Mouse (Mus musculus): ENCODE data around the gene Top3a. TPM values are rescaled to one million over a fixed set of nuclear protein-coding genes. Genes with fewer than 3 reads are reported as not detected.
A peak's percentile ranks its signal among the peaks of the same experiment; 100 is the strongest.
"Not testable (repeated sequence)": the region's sequence is repeated elsewhere in the genome, so short reads cannot be mapped to it uniquely, and the experiment has no call there.

Top3a gene
- polyA plus RNA-seq (2015; fragmentation: Nextera tagmentation; extraction: Ambion mirVana) = 10.6 and 11.7 TPM in 2 replicates

DNA sequence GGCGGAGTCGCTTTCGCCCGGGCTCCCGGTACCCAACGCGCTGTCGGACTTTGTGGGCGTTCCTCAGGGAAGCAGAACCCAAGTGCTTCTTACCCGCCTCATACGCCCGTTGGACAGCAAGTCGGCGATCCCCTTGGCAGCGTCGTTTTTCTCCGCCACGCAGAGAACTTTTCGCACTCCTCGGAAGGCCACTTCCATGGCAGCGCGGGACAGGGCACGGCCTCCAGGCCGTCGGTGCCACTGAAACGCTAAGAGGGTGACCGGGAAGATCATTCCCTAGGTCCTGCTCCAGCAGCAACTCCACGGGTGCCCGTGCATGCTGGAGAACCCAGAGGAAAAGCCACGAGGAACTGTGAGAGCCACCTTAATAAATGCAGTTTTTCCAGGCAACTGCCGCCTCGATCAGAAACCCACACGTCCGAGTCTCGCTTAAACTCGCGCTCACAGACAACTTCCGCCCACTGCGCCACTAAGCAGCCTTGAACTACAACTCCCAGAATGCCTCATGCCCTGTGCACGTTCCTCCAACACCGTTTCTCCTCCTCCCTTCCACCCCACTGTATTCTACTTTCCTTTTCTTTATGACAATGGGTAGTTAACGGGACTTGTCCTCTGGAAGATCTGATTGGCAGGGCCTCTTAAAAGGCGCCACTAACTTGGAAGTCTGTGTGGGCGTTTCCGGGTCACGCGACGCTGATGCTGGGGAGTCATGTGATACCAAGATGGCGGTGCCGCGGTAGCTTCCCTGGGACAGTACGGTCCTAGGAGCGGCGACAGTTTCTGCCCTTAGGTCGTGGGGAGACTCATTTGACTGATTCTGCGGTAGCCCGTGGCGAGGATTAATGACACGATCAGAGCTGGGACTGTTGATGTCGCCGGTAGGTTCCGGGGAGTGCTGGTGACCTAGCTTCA, at the start of gene Top3a, which contains the start of gene Smcr8:
TSS of gene Top3a (minus strand) at position 537 of the 912 bp plus-strand sequence.
TSS of gene Smcr8 (plus strand) at position 696 of the 912 bp plus-strand sequence.
- under 1% methylated on average over 62 of the region's 62 CpGs for WGBS
- peak within 1 kb of the TSS; percentile 91 for H3K4me2 ChIP-seq (replicated peaks)
- no peaks in the 10 kb centered on the region for H3K9me3 ChIP-seq
- peaks cover 72% of the 10 kb centered on the region for H3K4me1 ChIP-seq (replicated peaks)
- ATAC-seq = peak; percentile 99
- H3K27ac ChIP-seq = peak within 1 kb of the TSS; percentile 72
- H3K36me3 ChIP-seq = peaks cover 23% of the 10 kb centered on the region
- H3K27me3 ChIP-seq = no peaks in the 10 kb centered on the region
- H3K9ac ChIP-seq (replicated peaks) = peak within 1 kb of the TSS; percentile 79
- peak within 1 kb of the TSS; percentile 87 for H3K4me3 ChIP-seq (replicated peaks)

DNA sequence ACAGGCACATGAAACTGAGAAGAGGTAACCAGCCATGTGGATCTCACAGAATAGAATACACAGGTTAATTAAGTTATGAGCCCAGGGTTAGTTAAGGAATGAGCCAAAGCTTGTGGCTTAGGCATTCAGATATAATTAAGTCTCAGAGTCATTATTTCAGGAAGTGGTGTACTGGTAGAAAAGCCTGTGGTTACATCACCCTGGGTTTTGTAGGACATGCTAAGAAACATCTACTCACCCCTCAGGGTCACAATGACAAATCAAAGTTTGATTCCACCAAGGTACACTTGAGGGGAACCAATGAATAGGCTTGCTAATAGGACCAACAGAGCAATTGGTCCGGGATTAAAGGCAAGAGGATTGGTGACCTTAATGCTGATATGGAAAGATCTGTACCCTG, 49.5 kb upstream of the Top3a start:
- no peak overlapping the region for H3K9ac ChIP-seq (replicated peaks)
- H3K4me3 ChIP-seq (replicated peaks) = no peak overlapping the region
- H3K4me2 ChIP-seq (replicated peaks) = no peak overlapping the region
- ATAC-seq = no peak
- no peaks in the 10 kb centered on the region for H3K9me3 ChIP-seq
- no peak overlapping the region for H3K27ac ChIP-seq
- H3K27me3 ChIP-seq = no peaks in the 10 kb centered on the region
- 16% methylated on average over 1 of the region's 1 CpGs for WGBS
- H3K4me1 ChIP-seq (replicated peaks) = peaks cover 7% of the 10 kb centered on the region
- no peaks in the 10 kb centered on the region for H3K36me3 ChIP-seq

DNA sequence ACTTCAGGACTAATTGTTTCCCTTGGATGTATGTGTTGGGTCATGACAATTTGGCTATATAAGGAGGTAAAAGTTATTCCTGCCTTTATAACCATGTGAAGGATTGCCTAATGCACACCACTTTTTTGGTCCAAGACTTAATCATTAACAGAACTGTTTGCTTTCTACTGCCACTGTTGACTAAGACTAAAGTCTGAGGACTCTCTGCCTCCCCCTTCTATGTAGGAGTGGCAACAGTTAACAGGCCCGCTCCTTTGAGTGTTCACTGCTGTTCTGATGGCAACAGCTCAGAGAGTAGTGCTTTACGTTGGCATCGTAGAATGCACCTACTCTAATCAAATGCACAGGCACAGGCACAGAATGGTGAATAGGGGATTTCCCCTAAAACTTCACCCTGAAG, 48.0 kb upstream of the Top3a start:
- Histone ChIP-seq H3K9me3 (no peaks in the 10 kb centered on the region), H3K4me1 (replicated peaks) (no peaks in the 10 kb centered on the region), H3K36me3 (no peaks in the 10 kb centered on the region), H3K9ac (replicated peaks) (no peak overlapping the region), H3K27me3 (no peaks in the 10 kb centered on the region), H3K27ac (no peak overlapping the region), H3K4me3 (replicated peaks) (no peak overlapping the region), H3K4me2 (replicated peaks) (no peak overlapping the region)
- 92% methylated on average over 3 of the region's 3 CpGs for WGBS
- no peak for ATAC-seq

DNA sequence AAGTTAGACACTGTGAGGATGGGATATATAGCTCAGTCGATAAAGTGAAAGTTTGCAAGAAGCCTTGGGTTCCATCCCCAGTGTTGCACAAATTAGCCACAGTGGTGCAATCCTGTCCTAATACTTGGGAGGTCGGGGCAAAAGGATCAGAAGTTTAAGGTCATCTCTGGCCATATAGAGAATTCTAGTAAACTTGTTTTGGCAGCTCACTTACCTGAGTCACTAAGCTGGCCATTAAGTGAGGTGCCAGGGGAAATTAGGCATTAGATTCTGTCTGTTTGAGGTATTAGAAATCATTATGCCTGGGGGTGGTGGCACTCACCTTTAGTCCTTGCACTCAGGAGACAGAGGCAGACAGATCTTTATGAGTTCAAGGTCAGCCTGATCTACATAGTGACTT, 46.6 kb upstream of the Top3a start:
- H3K9me3 ChIP-seq = no peaks in the 10 kb centered on the region

DNA sequence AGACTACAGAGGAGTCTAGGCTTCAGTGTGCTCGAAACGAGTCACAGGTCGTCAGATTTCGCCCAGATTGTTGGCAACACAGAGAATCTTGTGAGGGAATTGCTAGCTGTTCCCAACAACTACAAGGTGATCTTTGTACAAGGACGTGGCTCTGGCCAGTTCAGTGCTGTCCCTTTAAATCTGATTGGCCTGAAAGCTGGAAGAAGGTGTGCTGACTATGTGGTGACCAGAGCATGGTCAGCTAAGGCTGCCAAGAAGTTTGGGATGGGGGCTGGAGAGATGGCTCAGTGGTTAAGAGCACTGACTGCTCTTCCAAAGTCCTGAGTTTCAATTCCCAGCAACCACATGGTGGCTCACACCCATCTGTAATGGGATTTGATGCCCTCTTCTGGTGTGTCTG, 39.2 kb upstream of the Top3a start:
- 75% methylated on average over 5 of the region's 5 CpGs for WGBS
- Histone ChIP-seq H3K4me3 (replicated peaks) (no peak overlapping the region), H3K4me2 (replicated peaks) (no peak overlapping the region), H3K9ac (replicated peaks) (no peak overlapping the region), H3K27me3 (no peaks in the 10 kb centered on the region), H3K4me1 (replicated peaks) (0 out of 2 replicates have a peak, but pooled peaks cover under 1% of the 10 kb centered on the region), H3K9me3 (no peaks in the 10 kb centered on the region), H3K27ac (no peak overlapping the region), H3K36me3 (no peaks in the 10 kb centered on the region)
- no peak for ATAC-seq

More for the DNA sequence above, 46.6 kb upstream of the Top3a start:
- ATAC-seq = no peak
- H3K36me3 ChIP-seq = no peaks in the 10 kb centered on the region
- H3K4me1 ChIP-seq (replicated peaks) = no peaks in the 10 kb centered on the region
- no peak overlapping the region for H3K27ac ChIP-seq
- H3K4me2 ChIP-seq (replicated peaks) = no peak overlapping the region
- no peaks in the 10 kb centered on the region for H3K27me3 ChIP-seq
- no peak overlapping the region for H3K4me3 ChIP-seq (replicated peaks)
- no peak overlapping the region for H3K9ac ChIP-seq (replicated peaks)
- 72% methylated on average over 2 of the region's 2 CpGs for WGBS

DNA sequence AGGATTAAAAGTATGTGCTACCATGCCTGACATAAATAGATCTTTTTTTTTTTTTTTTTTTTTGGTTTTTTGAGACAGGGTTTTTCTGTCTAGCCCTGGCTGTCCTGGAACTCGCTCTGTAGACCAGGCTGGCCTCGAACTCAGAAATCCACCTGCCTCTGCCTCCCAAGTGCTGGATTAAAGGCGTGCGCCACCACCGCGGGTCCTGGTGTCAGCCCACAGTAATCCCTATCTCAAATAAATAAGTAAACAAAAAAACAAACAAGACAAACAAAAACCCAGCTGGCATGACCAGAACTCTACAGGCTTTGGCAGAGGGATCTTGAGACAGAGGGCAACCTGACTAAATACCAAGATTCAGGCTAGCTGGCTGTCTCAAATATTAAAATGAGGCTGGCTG, 34.5 kb upstream of the Top3a start, which contains the start of gene Shmt1:
TSS of gene Shmt1 (minus strand) at position 101 of the 400 bp plus-strand sequence.
- Histone ChIP-seq H3K9ac (replicated peaks) (peak within 1 kb of the TSS; percentile 47; the same call in 1 of the 2 replicates), H3K4me1 (replicated peaks) (peaks cover 28% of the 10 kb centered on the region), H3K4me2 (replicated peaks) (peak within 1 kb of the TSS; percentile 75), H3K4me3 (replicated peaks) (peak within 1 kb of the TSS; percentile 43)
- H3K36me3 ChIP-seq, H3K9me3 ChIP-seq, H3K27ac ChIP-seq, H3K27me3 ChIP-seq, ATAC-seq: not testable (repeated sequence)
- 27% methylated on average over 6 of the region's 6 CpGs for WGBS

DNA sequence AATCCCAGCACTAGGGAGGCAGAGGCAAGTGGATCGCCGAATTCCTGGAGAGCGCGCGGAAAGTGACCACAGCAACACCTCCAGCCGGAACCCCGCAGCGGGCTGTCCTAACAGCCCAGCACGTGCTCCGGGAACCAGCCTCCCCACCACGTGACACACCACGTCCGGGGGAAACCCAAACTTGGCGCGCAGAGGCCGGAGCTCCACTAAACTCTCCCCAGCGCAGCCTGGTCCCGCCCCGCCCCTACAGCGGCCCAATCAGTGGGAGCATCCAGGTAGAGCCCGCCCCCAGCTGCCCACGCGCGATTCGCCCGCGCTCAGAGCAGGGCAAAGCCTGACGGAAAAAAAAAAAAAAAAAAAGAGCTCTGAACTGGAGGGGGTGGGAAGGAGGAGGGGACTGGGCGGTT, 33.9 kb upstream of the Top3a start:
- under 1% methylated on average over 29 of the region's 29 CpGs for WGBS
- ATAC-seq = peak; percentile 99

DNA sequence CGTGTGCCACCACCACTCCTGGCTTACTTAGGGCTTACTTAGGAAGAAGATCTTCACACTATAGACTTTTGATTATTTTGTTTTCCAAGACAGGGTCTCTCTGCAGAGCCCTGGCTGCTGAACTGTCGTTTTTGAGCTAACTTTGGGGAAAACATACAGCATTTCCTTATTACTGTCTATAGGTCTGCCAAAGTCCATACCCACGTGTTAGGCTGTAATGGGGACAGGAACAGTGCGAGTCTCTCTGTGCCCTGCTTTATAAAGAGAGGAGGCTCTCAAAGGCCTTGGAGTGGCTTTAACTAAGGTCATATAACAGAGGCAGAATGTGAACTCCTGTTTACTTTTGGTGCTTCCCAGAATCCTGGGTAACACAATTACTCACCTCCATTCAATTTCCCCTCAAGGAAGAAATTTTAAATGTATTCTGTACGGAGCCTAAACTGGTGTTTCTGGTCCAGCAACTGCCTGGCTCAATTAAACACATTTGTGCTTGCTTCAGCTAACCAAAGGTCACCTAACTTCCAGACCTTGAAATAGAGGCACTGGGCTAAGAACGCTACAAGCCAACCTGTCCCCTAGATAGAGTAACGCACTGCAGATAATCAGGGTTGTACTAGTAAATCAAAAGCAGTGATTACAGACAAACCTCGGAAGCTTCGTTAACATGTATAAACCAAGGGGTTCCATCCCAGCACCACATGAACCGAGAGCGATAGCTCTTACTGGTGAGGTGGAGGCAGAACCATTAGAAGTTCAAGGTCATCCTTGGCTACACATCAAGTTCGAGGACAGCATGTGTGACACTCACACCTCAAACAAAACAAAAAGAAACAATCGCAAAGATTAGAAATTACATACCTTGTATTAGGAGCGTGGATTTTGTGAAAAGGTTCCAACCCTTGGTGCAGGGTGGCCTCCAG, 33.1 kb upstream of the Top3a start:
- no peaks in the 10 kb centered on the region for H3K36me3 ChIP-seq
- peak overlapping the region; percentile 47; the same call in 1 of the 2 replicates for H3K9ac ChIP-seq (replicated peaks)
- peaks cover 28% of the 10 kb centered on the region for H3K4me1 ChIP-seq (replicated peaks)
- H3K27ac ChIP-seq = no peak overlapping the region
- H3K4me3 ChIP-seq (replicated peaks) = peak overlapping the region; percentile 43
- H3K4me2 ChIP-seq (replicated peaks) = peak overlapping the region; percentile 75
- no peak for ATAC-seq
- no peaks in the 10 kb centered on the region for H3K27me3 ChIP-seq
- WGBS = 17% methylated on average over 14 of the region's 14 CpGs
- no peaks in the 10 kb centered on the region for H3K9me3 ChIP-seq

More for the DNA sequence above, 33.9 kb upstream of the Top3a start:
- H3K9me3 ChIP-seq = no peaks in the 10 kb centered on the region
- peak overlapping the region; percentile 47; the same call in 1 of the 2 replicates for H3K9ac ChIP-seq (replicated peaks)
- H3K36me3 ChIP-seq = no peaks in the 10 kb centered on the region
- no peaks in the 10 kb centered on the region for H3K27me3 ChIP-seq
- no peak overlapping the region for H3K27ac ChIP-seq
- H3K4me2 ChIP-seq (replicated peaks) = peak overlapping the region; percentile 75
- H3K4me1 ChIP-seq (replicated peaks) = peaks cover 28% of the 10 kb centered on the region
- peak overlapping the region; percentile 43 for H3K4me3 ChIP-seq (replicated peaks)

DNA sequence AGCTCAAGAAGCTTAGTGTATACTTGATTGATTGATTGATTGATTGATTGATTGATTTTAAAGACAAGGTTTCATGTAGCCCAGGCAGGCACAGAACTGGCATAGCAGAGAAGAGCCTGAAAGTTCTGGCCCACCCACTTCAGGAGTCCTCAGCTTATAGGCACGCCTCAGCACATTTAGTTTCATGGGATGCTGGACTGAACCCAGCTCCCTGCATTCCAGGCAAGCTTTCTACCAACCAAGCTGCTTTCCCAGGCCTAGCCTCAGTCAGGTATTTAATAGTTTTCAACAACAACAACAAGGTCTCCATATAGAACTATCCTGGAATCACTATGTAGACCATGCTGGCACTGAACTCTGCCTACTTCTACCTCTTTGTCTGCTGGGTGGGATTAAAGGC, 32.4 kb upstream of the Top3a start:
- no peak for ATAC-seq
- Histone ChIP-seq H3K4me3 (replicated peaks) (0 out of 2 replicates have a peak overlapping the region, but pooled peaks have one; percentile 43), H3K9me3 (no peaks in the 10 kb centered on the region), H3K36me3 (no peaks in the 10 kb centered on the region), H3K4me2 (replicated peaks) (peak overlapping the region; percentile 75), H3K4me1 (replicated peaks) (peaks cover 28% of the 10 kb centered on the region), H3K27ac (no peak overlapping the region), H3K9ac (replicated peaks) (no peak overlapping the region), H3K27me3 (no peaks in the 10 kb centered on the region)
- 73% methylated on average over 1 of the region's 1 CpGs for WGBS

DNA sequence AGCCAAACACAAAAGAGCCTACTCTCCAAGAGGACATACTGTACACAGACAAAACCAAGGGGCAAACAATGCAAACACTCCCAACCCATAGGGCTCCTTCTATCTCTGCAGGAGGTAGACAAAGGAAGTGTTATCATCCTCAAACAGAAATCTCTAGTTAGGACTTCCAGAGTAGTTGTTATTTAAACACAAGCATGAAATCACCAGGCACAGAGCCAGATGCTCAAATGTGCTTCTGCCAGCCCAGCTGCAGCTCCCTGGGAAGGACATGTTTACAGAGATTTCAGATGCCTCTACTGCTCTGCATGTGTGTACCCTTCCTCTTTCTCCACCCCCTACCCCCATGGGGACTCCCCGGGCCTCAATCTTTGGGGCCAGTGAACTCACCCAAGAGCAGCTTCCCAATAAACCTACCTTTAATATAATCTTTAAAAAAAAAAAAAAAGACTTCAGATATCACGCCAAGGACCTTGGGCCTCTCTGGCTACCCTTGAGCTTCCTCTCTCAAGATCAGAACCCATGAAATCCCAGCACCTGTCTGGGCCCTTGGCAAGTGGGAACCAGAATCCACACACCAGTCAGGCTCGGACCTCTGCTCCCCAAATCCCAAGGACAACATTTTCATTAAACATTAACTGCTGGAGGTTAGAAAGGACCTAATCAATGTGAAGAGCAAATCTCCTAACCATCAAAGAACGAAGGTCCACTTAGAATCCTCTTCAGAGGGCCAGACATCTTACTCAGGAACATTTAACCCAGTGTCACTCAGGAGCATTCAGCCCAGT, 31.3 kb upstream of the Top3a start:
- 81% methylated on average over 4 of the region's 4 CpGs for WGBS
- Histone ChIP-seq H3K27me3 (no peaks in the 10 kb centered on the region), H3K36me3 (no peaks in the 10 kb centered on the region), H3K9ac (replicated peaks) (no peak overlapping the region), H3K9me3 (no peaks in the 10 kb centered on the region), H3K4me2 (replicated peaks) (no peak overlapping the region), H3K27ac (no peak overlapping the region), H3K4me3 (replicated peaks) (no peak overlapping the region), H3K4me1 (replicated peaks) (peaks cover 28% of the 10 kb centered on the region)
- no peak for ATAC-seq

DNA sequence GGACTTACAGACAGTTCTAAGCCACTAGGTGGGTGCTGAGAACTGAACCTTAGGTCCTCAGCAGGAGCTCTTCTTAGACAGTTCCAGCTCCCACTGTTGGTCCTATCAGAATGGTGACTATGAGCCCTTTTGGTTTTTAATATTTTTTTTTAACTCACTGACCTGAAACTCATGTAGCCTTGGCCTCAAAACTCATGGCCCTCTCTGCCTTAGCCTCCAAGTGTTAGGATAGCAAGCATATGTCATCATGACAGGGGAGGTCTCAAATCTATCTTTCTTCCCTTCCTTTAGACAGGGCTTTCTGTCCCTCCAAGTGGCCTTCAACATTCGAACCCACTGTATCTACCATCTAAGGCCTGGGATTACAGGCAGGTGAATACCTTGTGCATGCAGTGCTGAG, 23.7 kb upstream of the Top3a start:
- 95% methylated on average over 1 of the region's 1 CpGs for WGBS

More for the DNA sequence above, 23.7 kb upstream of the Top3a start:
- Histone ChIP-seq H3K4me2 (replicated peaks) (no peak overlapping the region), H3K27ac (no peak overlapping the region), H3K36me3 (peaks cover 12% of the 10 kb centered on the region; the same call in 1 of the 2 replicates), H3K9ac (replicated peaks) (no peak overlapping the region), H3K27me3 (no peaks in the 10 kb centered on the region), H3K9me3 (no peaks in the 10 kb centered on the region), H3K4me1 (replicated peaks) (no peaks in the 10 kb centered on the region), H3K4me3 (replicated peaks) (no peak overlapping the region)
- no peak for ATAC-seq
